8 mouse cellular contexts compared by ENCODE assay signal in genomic region chr2:118546798-118547165, GRCm38 (mm10). TPM values are rescaled to one million over a fixed set of nuclear protein-coding genes. Genes with fewer than 3 reads are reported as not detected.
DNase-seq lines count a peak whose midpoint lies in the region; ATAC-seq and TF ChIP-seq lines count a peak whose summit lies in the region.

No protein-coding gene starts in this region.

- WGBS in cerebellum, adult 2 months = 66% methylated on average over 3 of the region's 3 CpGs
- WGBS in kidney, postnatal 0 days = 46% methylated on average over 3 of the region's 3 CpGs

- no peak for TF ChIP-seq POLR2A in cerebellum, adult 2 months (IDR thresholded peaks at IDR 0.05; ENCODE audit: borderline replicate concordance, insufficient read depth, low read length)

- H3K27ac ChIP-seq in cerebellum, adult 2 months (ENCODE audit: insufficient read depth, low read length) = peak overlapping the region; percentile 80
- H3K27ac ChIP-seq in kidney, postnatal 0 days = 0 out of 2 replicates have a peak overlapping the region, but pooled peaks have one; percentile 78

- H3K9me3 ChIP-seq in E14TG2a.4 (ENCODE audit: low read length) = no peaks in the 10 kb centered on the region
- H3K9me3 ChIP-seq in kidney, postnatal 0 days (replicated peaks; ENCODE audit: low read length) = no peaks in the 10 kb centered on the region

- peak in 1 of 2 experiments; percentile 35 for DNase-seq in cerebellum, adult 2 months
- no peak for DNase-seq in cerebellum, adult 8-10 months
- DNase-seq in kidney, adult 9 months = peak; percentile 9
- DNase-seq in kidney, postnatal 14 days = no peak
- no peak for DNase-seq in kidney, postnatal 0 days (ENCODE audit: low spot score)
- no peak for DNase-seq in ovary, postnatal 10 days (ENCODE audit: low spot score)
- DNase-seq in frontal cortex, postnatal 25 days (ENCODE audit: low spot score in 2 of 2) = no peak

- no peaks in the 10 kb centered on the region for H3K27me3 ChIP-seq in cerebellum, adult 2 months (ENCODE audit: control insufficient read depth, insufficient read depth, low read length)
- peaks cover 11% of the 10 kb centered on the region; the same call in 1 of the 2 replicates for H3K27me3 ChIP-seq in E14TG2a.4 (ENCODE audit: insufficient read depth, low read length)
- no peaks in the 10 kb centered on the region for H3K27me3 ChIP-seq in kidney, postnatal 0 days (ENCODE audit: insufficient read depth, low read length)

- H3K36me3 ChIP-seq in E14TG2a.4 (ENCODE audit: insufficient read depth, low read length) = peaks cover 15% of the 10 kb centered on the region
- no peaks in the 10 kb centered on the region for H3K36me3 ChIP-seq in kidney, postnatal 0 days (ENCODE audit: insufficient read depth, low read length)

- no peak for TF ChIP-seq CTCF in cerebellum, adult 2 months (IDR thresholded peaks at IDR 0.05; ENCODE audit: borderline replicate concordance, insufficient read depth, low read depth, low read length)
- no peak for TF ChIP-seq CTCF in E14TG2a.4 (conservative IDR thresholded peaks at IDR 0.05; ENCODE audit: low read length)
- no peak for TF ChIP-seq CTCF in kidney, postnatal 0 days (IDR thresholded peaks at IDR 0.05; ENCODE audit: low read depth)

- peak overlapping the region; percentile 82 for H3K4me2 ChIP-seq in kidney, postnatal 0 days (ENCODE audit: low read length)

- no peak overlapping the region for H3K4me3 ChIP-seq in cerebellum, adult 2 months (replicated peaks; ENCODE audit: insufficient read depth, low read depth, low read length)
- 0 out of 2 replicates have a peak overlapping the region, but pooled peaks have one; percentile 29 for H3K4me3 ChIP-seq in E14TG2a.4 (replicated peaks; ENCODE audit: low read length)
- H3K4me3 ChIP-seq in kidney, postnatal 0 days (replicated peaks; ENCODE audit: low read depth, low read length) = no peak overlapping the region

- ATAC-seq in kidney, postnatal 0 days (replicated peaks; ENCODE audit: low FRiP score, low read depth) = no peak

- H3K4me1 ChIP-seq in cerebellum, adult 2 months (ENCODE audit: control insufficient read depth, insufficient read depth, low read length) = peaks cover 56% of the 10 kb centered on the region
- peaks cover 84% of the 10 kb centered on the region for H3K4me1 ChIP-seq in E14TG2a.4 (replicated peaks; ENCODE audit: low read depth, low read length)
- peaks cover 62% of the 10 kb centered on the region for H3K4me1 ChIP-seq in kidney, postnatal 0 days (replicated peaks; ENCODE audit: insufficient read depth, low read length)

- H3K9ac ChIP-seq in kidney, postnatal 0 days (ENCODE audit: low read depth, low read length) = 0 out of 2 replicates have a peak overlapping the region, but pooled peaks have one; percentile 9

RNA-seq across cellular contexts. Expression of gene Bmf, which starts 2.7 kb away (rescaled TPM):
- polyA plus RNA-seq in cerebellum, adult 2 months (2012; rRNA removed) = 8.6 and 9.2 TPM in 2 replicates
- 4.2 and 5.3 TPM in 2 replicates for polyA plus RNA-seq in kidney, postnatal 0 days (2015; fragmentation: Nextera tagmentation; extraction: Ambion mirVana)

RNA-seq across cellular contexts. Expression of gene Bub1b, which starts 51.2 kb away (rescaled TPM):
- polyA plus RNA-seq in cerebellum, adult 2 months (2012; rRNA removed) = 2.9 and 3.4 TPM in 2 replicates
- 28.7 and 34.2 TPM in 2 replicates for polyA plus RNA-seq in kidney, postnatal 0 days (2015; fragmentation: Nextera tagmentation; extraction: Ambion mirVana)
